Mouse (Mus musculus): ENCODE measurements around the gene Ccdc158.

Ccdc158 gene

DNA sequence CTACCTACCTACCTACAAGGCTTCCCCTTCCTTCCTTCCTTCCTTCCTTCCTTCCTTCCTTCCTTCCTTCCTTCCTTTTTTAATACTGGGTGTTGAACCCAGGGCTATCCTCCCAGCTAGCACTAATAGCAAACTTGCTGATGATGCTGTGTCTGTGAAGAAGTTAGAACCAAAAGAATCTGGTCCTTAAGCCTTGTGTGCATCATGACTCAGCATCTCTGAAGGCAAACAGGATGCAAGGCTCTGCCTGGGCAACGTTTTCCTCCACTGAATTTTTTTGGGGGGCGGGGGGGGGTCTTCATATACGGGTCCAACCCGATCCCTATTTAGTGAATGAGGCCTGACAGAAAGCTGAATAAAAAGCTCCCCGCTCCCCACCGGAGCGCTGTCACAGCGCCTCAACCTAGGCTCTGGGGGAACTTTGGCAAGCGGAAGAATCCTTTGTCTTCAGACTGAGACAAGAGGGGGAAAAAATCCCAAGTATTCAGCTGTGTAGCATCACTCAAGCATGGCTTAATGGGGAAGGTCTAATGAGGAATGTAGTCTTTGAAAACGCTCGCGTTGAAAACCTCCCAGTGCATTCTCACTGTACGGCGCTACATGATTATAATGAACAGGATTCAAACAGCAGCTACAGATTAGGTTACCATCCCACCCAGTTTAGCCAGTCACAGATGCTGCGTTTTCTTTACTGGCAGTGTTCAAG, 23.2 kb upstream of the Ccdc158 start:
- Histone ChIP-seq H3K36me3 (ENCODE audit: control insufficient read depth, insufficient read depth, low read length, poor library complexity, severe bottlenecking) (no peaks in the 10 kb centered on the region), H3K27me3 (ENCODE audit: control insufficient read depth, insufficient read depth, low read length, poor library complexity, severe bottlenecking) (no peaks in the 10 kb centered on the region)
- no peak for DNase-seq (ENCODE audit: low read depth, low spot score)

DNA sequence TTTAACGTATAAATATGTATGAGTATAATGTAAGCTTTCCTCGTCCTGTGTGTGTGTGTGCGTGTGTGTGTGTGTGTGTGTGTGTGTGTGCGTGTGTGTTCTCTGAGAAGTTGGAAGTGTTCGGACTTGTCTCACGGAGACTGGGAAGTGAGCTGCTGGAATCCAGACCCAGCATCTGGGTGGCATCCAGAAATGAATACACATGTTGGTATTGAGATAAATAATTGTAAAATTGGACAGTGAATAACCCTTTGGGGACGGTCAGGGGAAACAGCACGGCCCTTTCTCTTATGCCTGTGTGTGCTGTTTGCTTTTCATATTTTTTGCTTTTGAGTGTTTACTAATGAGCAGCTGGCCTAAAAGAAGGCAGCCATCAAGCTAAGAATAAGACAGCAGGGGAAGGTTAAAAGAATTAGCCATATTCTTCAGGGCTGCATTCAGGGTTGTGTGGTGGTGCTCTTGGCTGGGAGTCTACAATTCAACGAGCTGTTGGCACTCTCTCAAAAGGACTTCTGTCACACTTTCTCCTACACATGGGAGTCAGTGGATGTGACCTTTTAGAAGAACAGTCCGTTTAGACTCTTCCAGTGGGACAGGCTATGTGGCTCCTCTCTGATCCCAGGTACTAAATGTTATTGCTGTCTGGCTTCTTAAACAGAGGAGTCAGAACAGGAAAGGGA, 19.4 kb upstream of the Ccdc158 start:
- no peaks in the 10 kb centered on the region for H3K27me3 ChIP-seq (ENCODE audit: control insufficient read depth, insufficient read depth, low read length, poor library complexity, severe bottlenecking)
- no peaks in the 10 kb centered on the region for H3K36me3 ChIP-seq (ENCODE audit: control insufficient read depth, insufficient read depth, low read length, poor library complexity, severe bottlenecking)
- DNase-seq (ENCODE audit: low read depth, low spot score): no peak

DNA sequence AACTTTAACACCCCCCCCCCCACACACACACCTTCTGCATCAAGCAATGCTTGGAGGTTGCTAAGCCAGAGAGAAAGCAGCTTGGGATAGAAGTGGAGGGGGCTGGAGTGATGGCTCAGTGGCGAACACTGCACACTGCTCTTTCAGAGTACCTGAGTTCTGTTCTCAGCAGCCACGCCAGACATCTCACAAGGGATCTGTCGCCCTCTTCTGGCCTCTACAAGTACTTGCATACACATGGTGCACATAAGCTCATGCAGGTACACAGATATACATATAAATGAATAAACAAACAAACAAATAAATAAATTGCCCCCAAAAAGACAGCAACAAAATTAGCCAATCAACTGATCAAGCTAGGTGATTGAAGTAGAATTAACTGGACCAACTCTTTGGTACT, 18.7 kb upstream of the Ccdc158 start:
- H3K36me3 ChIP-seq (ENCODE audit: control insufficient read depth, insufficient read depth, low read length, poor library complexity, severe bottlenecking): no peaks in the 10 kb centered on the region
- no peak for DNase-seq (ENCODE audit: low read depth, low spot score)

DNA sequence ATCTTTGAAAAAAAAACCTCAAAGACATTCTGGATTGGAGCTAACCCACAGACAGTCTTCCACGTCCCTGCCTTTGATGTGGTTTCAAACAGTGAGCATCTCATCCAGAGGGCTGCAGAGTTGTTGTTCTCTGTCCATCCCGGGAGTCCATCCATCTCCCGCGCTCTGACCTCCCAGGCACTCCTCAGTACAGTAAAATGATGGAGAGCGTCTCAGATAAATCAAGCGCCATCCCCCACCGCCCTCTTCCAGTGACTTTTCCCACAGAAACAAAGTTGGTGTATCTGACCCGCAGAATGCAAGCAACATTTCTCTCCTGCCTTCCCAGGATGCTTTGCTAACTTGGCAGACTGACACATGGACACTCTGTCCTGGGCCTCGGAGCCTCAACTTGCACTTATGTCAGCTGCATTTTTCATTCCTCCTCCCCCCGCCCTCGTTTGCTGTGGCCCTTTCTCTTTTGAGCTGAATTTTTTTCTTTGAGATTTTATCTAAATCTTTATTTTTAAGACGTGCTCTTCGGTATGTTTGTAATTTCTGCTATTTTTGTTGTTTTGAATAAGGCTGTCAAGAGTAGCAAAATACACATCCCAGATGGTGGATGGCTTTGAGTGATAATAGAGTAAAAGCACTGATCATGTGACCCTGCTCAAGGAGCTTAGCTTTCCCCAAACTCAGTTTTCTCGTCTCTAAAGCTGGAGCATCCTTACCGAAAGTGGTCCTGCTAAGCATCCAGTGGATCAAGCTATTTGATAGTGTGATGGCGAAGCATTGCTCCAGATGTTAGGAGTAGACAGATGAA, 17.3 kb upstream of the Ccdc158 start:
- no peaks in the 10 kb centered on the region for H3K36me3 ChIP-seq (ENCODE audit: control insufficient read depth, insufficient read depth, low read length, poor library complexity, severe bottlenecking)
- no peaks in the 10 kb centered on the region for H3K27me3 ChIP-seq (ENCODE audit: control insufficient read depth, insufficient read depth, low read length, poor library complexity, severe bottlenecking)
- no peak for DNase-seq (ENCODE audit: low read depth, low spot score)

More for the DNA sequence above, 18.7 kb upstream of the Ccdc158 start:
- H3K27me3 ChIP-seq (ENCODE audit: control insufficient read depth, insufficient read depth, low read length, poor library complexity, severe bottlenecking): no peaks in the 10 kb centered on the region

GRCm38 (mm10) chr5:92688569-92688968, 13.5 kb upstream of the Ccdc158 start:
- Histone ChIP-seq H3K27me3 (ENCODE audit: control insufficient read depth, insufficient read depth, low read length, poor library complexity, severe bottlenecking) (no peaks in the 10 kb centered on the region), H3K36me3 (ENCODE audit: control insufficient read depth, insufficient read depth, low read length, poor library complexity, severe bottlenecking) (no peaks in the 10 kb centered on the region)
- no peak for DNase-seq (ENCODE audit: low read depth, low spot score)

- no peak for DNase-seq (ENCODE audit: low read depth, low spot score)
- Histone ChIP-seq H3K36me3 (ENCODE audit: control insufficient read depth, insufficient read depth, low read length, poor library complexity, severe bottlenecking) (no peaks in the 10 kb centered on the region), H3K27me3 (ENCODE audit: control insufficient read depth, insufficient read depth, low read length, poor library complexity, severe bottlenecking) (no peaks in the 10 kb centered on the region)
These were observed 13.1 kb upstream of the Ccdc158 start for GRCm38 (mm10) chr5:92688124-92688523.

GRCm38 (mm10) chr5:92684715-92685460, 9.8 kb upstream of the Ccdc158 start:
- H3K27me3 ChIP-seq (ENCODE audit: control insufficient read depth, insufficient read depth, low read length, poor library complexity, severe bottlenecking): no peaks in the 10 kb centered on the region
- H3K36me3 ChIP-seq (ENCODE audit: control insufficient read depth, insufficient read depth, low read length, poor library complexity, severe bottlenecking): no peaks in the 10 kb centered on the region
- DNase-seq (ENCODE audit: low read depth, low spot score): no peak

DNA sequence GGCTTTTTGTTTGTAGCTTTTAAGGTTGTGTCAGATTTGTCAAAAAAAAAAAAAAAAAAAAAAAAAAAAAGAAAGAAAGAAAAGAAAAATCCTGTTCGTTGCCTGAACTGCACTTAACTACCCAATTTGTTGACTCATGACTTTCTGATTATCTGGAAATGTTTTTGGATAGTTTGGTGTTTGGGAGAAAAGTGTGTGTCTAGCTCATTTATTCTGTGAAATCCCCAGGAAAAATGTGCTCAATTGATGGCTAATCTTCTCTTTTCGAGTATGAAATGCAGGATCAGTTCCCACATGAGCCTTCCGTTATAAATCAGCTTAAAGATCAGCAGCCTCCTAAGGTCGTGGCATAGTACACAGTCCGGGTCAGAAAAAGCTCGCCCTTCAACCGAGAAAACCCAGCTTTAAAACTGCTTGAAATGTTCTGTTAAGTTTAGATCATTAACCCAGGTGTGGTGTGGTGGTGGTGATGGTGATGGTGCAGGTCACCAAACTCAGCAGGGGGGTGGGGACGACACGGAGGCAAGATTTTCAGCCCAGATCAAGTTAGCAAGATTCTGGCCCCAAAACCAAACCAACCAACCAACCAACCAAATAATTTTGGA, 8.9 kb upstream of the Ccdc158 start:
- H3K36me3 ChIP-seq (ENCODE audit: control insufficient read depth, insufficient read depth, low read length, poor library complexity, severe bottlenecking): no peaks in the 10 kb centered on the region
- no peak for DNase-seq (ENCODE audit: low read depth, low spot score)
- no peaks in the 10 kb centered on the region for H3K27me3 ChIP-seq (ENCODE audit: control insufficient read depth, insufficient read depth, low read length, poor library complexity, severe bottlenecking)

- no peak for DNase-seq (ENCODE audit: low read depth, low spot score)
- H3K36me3 ChIP-seq (ENCODE audit: control insufficient read depth, insufficient read depth, low read length, poor library complexity, severe bottlenecking): no peaks in the 10 kb centered on the region
- no peaks in the 10 kb centered on the region for H3K27me3 ChIP-seq (ENCODE audit: control insufficient read depth, insufficient read depth, low read length, poor library complexity, severe bottlenecking)
These were observed 8.3 kb upstream of the Ccdc158 start, which contains the start of gene Shroom3 for GRCm38 (mm10) chr5:92683351-92683807. TSS of gene Shroom3 (plus strand) at chr5:92683435.

GRCm38 (mm10) chr5:92682621-92683348, 7.7 kb upstream of the Ccdc158 start:
- Histone ChIP-seq H3K36me3 (ENCODE audit: control insufficient read depth, insufficient read depth, low read length, poor library complexity, severe bottlenecking) (no peaks in the 10 kb centered on the region), H3K27me3 (ENCODE audit: control insufficient read depth, insufficient read depth, low read length, poor library complexity, severe bottlenecking) (no peaks in the 10 kb centered on the region)
- DNase-seq (ENCODE audit: low read depth, low spot score): no peak

DNA sequence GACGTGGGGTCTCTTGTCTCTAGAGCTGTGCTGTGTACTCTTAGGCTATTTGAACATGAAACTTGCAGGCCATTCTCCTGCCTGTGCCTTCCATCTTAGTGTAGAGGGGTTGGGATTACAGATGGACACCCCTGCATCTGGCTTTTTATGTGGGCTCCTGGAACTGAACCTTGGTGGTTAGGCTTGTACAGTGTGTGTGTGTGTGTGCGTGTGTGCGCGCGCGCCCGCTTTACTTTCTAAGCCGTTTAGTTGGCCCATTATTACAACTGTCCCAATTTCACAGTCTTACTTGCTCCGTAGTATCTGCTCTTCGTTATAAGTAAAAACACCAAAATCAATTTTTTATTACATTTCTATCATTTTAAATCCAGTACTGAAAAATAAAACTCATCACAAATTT, 6.8 kb upstream of the Ccdc158 start:
- DNase-seq (ENCODE audit: low read depth, low spot score): no peak
- Histone ChIP-seq H3K27me3 (ENCODE audit: control insufficient read depth, insufficient read depth, low read length, poor library complexity, severe bottlenecking) (no peaks in the 10 kb centered on the region), H3K36me3 (ENCODE audit: control insufficient read depth, insufficient read depth, low read length, poor library complexity, severe bottlenecking) (no peaks in the 10 kb centered on the region)

- Histone ChIP-seq H3K27me3 (ENCODE audit: control insufficient read depth, insufficient read depth, low read length, poor library complexity, severe bottlenecking) (no peaks in the 10 kb centered on the region), H3K36me3 (ENCODE audit: control insufficient read depth, insufficient read depth, low read length, poor library complexity, severe bottlenecking) (no peaks in the 10 kb centered on the region)
- DNase-seq (ENCODE audit: low read depth, low spot score): peak; percentile 42
These were observed 4.4 kb upstream of the Ccdc158 start for GRCm38 (mm10) chr5:92679441-92679840.

DNA sequence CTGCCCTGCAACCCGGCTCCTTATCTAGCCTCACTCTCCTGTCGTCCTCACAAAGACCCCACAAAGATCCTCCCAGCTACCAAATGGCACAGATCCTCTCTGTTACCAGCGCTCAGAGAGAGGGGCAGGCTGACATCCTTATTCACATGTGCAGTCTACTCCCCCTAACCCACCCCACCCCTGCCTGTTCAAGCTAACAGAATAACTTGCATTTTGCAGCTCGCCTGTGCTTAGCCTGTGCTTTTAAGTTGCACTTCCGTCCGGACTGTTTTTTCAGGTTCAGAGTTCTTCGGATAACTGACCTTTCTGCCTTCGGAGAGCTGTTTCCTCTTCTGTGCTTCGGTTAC, 476 bp upstream of the Ccdc158 start:
- DNase-seq (ENCODE audit: low read depth, low spot score): no peak
- Histone ChIP-seq H3K27me3 (ENCODE audit: control insufficient read depth, insufficient read depth, low read length, poor library complexity, severe bottlenecking) (no peaks in the 10 kb centered on the region), H3K36me3 (ENCODE audit: control insufficient read depth, insufficient read depth, low read length, poor library complexity, severe bottlenecking) (no peaks in the 10 kb centered on the region)

- H3K27me3 ChIP-seq (ENCODE audit: control insufficient read depth, insufficient read depth, low read length, poor library complexity, severe bottlenecking): no peaks in the 10 kb centered on the region
- no peak for DNase-seq (ENCODE audit: low read depth, low spot score)
- H3K36me3 ChIP-seq (ENCODE audit: control insufficient read depth, insufficient read depth, low read length, poor library complexity, severe bottlenecking): no peaks in the 10 kb centered on the region
These were observed 8.2 kb downstream of the Ccdc158 start for GRCm38 (mm10) chr5:92666860-92667259.
